Mouse (Mus musculus) neural tube, embryonic 14.5 days (tissue): ENCODE measurements around the gene Astn2. TPM values are rescaled to one million over a fixed set of nuclear protein-coding genes. Genes with fewer than 3 reads are reported as not detected.
A peak's percentile ranks its signal among the peaks of the same experiment; 100 is the strongest.

Source experiments
- ATAC-seq: fragments of 200-750 bp; cut with Nextera tagmentation; 2 replicates; pipeline ENCODE4 v1.8.0; 2017; ENCODE audit warnings: low read depth, mild to moderate bottlenecking, moderate TSS enrichment, moderate library complexity
- H3K27ac ChIP-seq: fragments of 300-500 bp; sonication (generic); 2 replicates; pipeline ENCODE4 v1.5.1; 2014; ENCODE audit warnings: low read depth, mild to moderate bottlenecking, control low read depth, low read length, moderate library complexity, mixed read lengths
- H3K27me3 ChIP-seq: fragments of 300-500 bp; sonication (generic); 2 replicates; pipeline ENCODE4 v1.6.1; 2014; ENCODE audit warnings: low read length; ENCODE audit not compliant: control insufficient read depth, insufficient read depth
- H3K36me3 ChIP-seq: fragments of 300-500 bp; sonication (generic); 2 replicates; pipeline ENCODE4 v1.6.1; 2014; ENCODE audit warnings: low read length, mixed read lengths; ENCODE audit not compliant: control insufficient read depth, insufficient read depth
- H3K4me1 ChIP-seq: fragments of 300-500 bp; sonication (generic); 2 replicates; pipeline ENCODE4 v1.6.1; 2014; ENCODE audit warnings: low read length; ENCODE audit not compliant: control insufficient read depth, insufficient read depth
- H3K4me2 ChIP-seq: fragments of 300-500 bp; sonication (generic); 2 replicates; pipeline ENCODE4 v1.6.1; 2014; ENCODE audit warnings: mild to moderate bottlenecking, low read depth, low read length, control low read depth
- H3K4me3 ChIP-seq: fragments of 300-500 bp; sonication (generic); 2 replicates; pipeline ENCODE4 v1.5.1; 2014; ENCODE audit warnings: low read depth, low read length, control low read depth, mixed read lengths
- H3K9ac ChIP-seq: fragments of 300-500 bp; sonication (generic); replicated peaks from 2 replicates; pipeline ENCODE4 v1.6.1; 2014; ENCODE audit warnings: low read depth, mild to moderate bottlenecking, control low read depth, low read length, mixed read lengths
- H3K9me3 ChIP-seq: fragments of 300-500 bp; sonication (generic); 2 replicates; pipeline ENCODE4 v1.6.1; 2016; ENCODE audit warnings: low read length; ENCODE audit not compliant: control insufficient read depth
- WGBS: fragments of 180-500 bp; shearing (Covaris S2); extraction: QIAGEN DNeasy Blood & Tissue Kit; methylation state at CpG from one replicate; pipeline ENCODE4 v1.1.7; 2014; 5-methylcytosine and 5-hydroxymethylcytosine counted together
- polyA plus RNA-seq: library from polyadenylated mRNA; unstranded; fragments of >200 nt; fragmentation: Nextera tagmentation; extraction: Ambion mirVana; gene quantifications from 2 replicates; pipeline ENCODE4 v1.2.1, GENCODE M21; 2014

The Astn2 gene
- polyA plus RNA-seq, 1 experiment from 2014 or later = 6.3 TPM

GRCm38 (mm10) chr4:66337443-66337842 lies 67.0 kb downstream of the Astn2 start:
- Histone ChIP-seq H3K36me3 (no peaks in the 10 kb centered on the region), H3K27ac (no peak overlapping the region), H3K4me1 (no peaks in the 10 kb centered on the region), H3K9me3 (no peaks in the 10 kb centered on the region), H3K9ac (no peak overlapping the region), H3K27me3 (no peaks in the 10 kb centered on the region), H3K4me3 (no peak overlapping the region), H3K4me2 (no peak overlapping the region)
- no peak for ATAC-seq
- 79% methylated on average over 3 of the region's 3 CpGs for WGBS

- H3K9me3 ChIP-seq = no peaks in the 10 kb centered on the region
- H3K27ac ChIP-seq = no peak overlapping the region
- no peak overlapping the region for H3K4me3 ChIP-seq
- no peaks in the 10 kb centered on the region for H3K4me1 ChIP-seq
- H3K36me3 ChIP-seq = no peaks in the 10 kb centered on the region
- ATAC-seq = peak; percentile 44; the same call in 1 of the 2 replicates
- H3K4me2 ChIP-seq = no peak overlapping the region
- H3K9ac ChIP-seq = no peak overlapping the region
- WGBS = 5% methylated on average over 4 of the region's 4 CpGs
- no peaks in the 10 kb centered on the region for H3K27me3 ChIP-seq
Measured at GRCm38 (mm10) chr4:66330600-66331285, 73.7 kb downstream of the Astn2 start.

GRCm38 (mm10) chr4:66321051-66321450 lies 83.4 kb downstream of the Astn2 start:
- Histone ChIP-seq H3K36me3 (no peaks in the 10 kb centered on the region), H3K4me1 (no peaks in the 10 kb centered on the region), H3K4me3 (no peak overlapping the region), H3K4me2 (no peak overlapping the region), H3K27me3 (no peaks in the 10 kb centered on the region), H3K9me3 (no peaks in the 10 kb centered on the region), H3K27ac (no peak overlapping the region), H3K9ac (no peak overlapping the region)
- no peak for ATAC-seq
- 87% methylated on average over 2 of the region's 2 CpGs for WGBS

GRCm38 (mm10) chr4:66314806-66315484 lies 89.5 kb downstream of the Astn2 start:
- Histone ChIP-seq H3K9ac (no peak overlapping the region), H3K4me1 (0 out of 2 replicates have a peak, but pooled peaks cover 4% of the 10 kb centered on the region), H3K27ac (no peak overlapping the region), H3K4me3 (no peak overlapping the region), H3K4me2 (no peak overlapping the region), H3K27me3 (no peaks in the 10 kb centered on the region), H3K9me3 (no peaks in the 10 kb centered on the region), H3K36me3 (no peaks in the 10 kb centered on the region)
- 15% methylated on average over 8 of the region's 8 CpGs for WGBS
- ATAC-seq = peak; percentile 53; the same call in 1 of the 2 replicates

- Histone ChIP-seq H3K4me3 (no peak overlapping the region), H3K27me3 (no peaks in the 10 kb centered on the region), H3K4me1 (0 out of 2 replicates have a peak, but pooled peaks cover 4% of the 10 kb centered on the region), H3K36me3 (no peaks in the 10 kb centered on the region), H3K27ac (no peak overlapping the region), H3K9ac (no peak overlapping the region), H3K9me3 (no peaks in the 10 kb centered on the region), H3K4me2 (no peak overlapping the region)
- ATAC-seq = no peak
- 79% methylated on average over 1 of the region's 1 CpGs for WGBS
Measured at GRCm38 (mm10) chr4:66312733-66313132, 91.7 kb downstream of the Astn2 start.

- WGBS = 70% methylated on average over 7 of the region's 7 CpGs
- ATAC-seq = no peak
- H3K9ac ChIP-seq = no peak overlapping the region
- no peaks in the 10 kb centered on the region for H3K36me3 ChIP-seq
- H3K27me3 ChIP-seq = no peaks in the 10 kb centered on the region
- 0 out of 2 replicates have a peak, but pooled peaks cover 4% of the 10 kb centered on the region for H3K4me1 ChIP-seq
- no peak overlapping the region for H3K4me2 ChIP-seq
- H3K4me3 ChIP-seq = no peak overlapping the region
- no peaks in the 10 kb centered on the region for H3K9me3 ChIP-seq
- H3K27ac ChIP-seq = no peak overlapping the region
Measured at GRCm38 (mm10) chr4:66310315-66311020, 93.9 kb downstream of the Astn2 start.

- no peak overlapping the region for H3K9ac ChIP-seq
- H3K9me3 ChIP-seq = no peaks in the 10 kb centered on the region
- no peaks in the 10 kb centered on the region for H3K27me3 ChIP-seq
- WGBS = 64% methylated on average over 6 of the region's 6 CpGs
- no peak overlapping the region for H3K4me2 ChIP-seq
- H3K36me3 ChIP-seq = no peaks in the 10 kb centered on the region
- no peak for ATAC-seq
- no peak overlapping the region for H3K4me3 ChIP-seq
- H3K4me1 ChIP-seq = no peaks in the 10 kb centered on the region
- H3K27ac ChIP-seq = no peak overlapping the region
Measured at GRCm38 (mm10) chr4:66306377-66306776, 98.0 kb downstream of the Astn2 start.

- Histone ChIP-seq H3K27ac (no peak overlapping the region), H3K4me2 (no peak overlapping the region), H3K9ac (no peak overlapping the region)
Measured at GRCm38 (mm10) chr4:66302686-66303310, 101.6 kb downstream of the Astn2 start.

More at GRCm38 (mm10) chr4:66302686-66303310, 101.6 kb downstream of the Astn2 start:
- Histone ChIP-seq H3K27me3 (no peaks in the 10 kb centered on the region), H3K4me1 (no peaks in the 10 kb centered on the region), H3K36me3 (no peaks in the 10 kb centered on the region), H3K9me3 (no peaks in the 10 kb centered on the region), H3K4me3 (no peak overlapping the region)
- WGBS = 68% methylated on average over 7 of the region's 7 CpGs
- 0 out of 2 replicates have a peak, but pooled peaks have one; percentile 11 for ATAC-seq
